In genomic region chr4:116721098-116721628, GRCm38 (mm10) we compare ENCODE assay signal across 8 mouse cellular contexts. TPM values are rescaled to one million over a fixed set of nuclear protein-coding genes. Genes with fewer than 3 reads are reported as not detected.
A peak's percentile ranks its signal among the peaks of the same experiment; 100 is the strongest.
DNase-seq lines count a peak whose midpoint lies in the region; ATAC-seq and TF ChIP-seq lines count a peak whose summit lies in the region.

No protein-coding gene starts in this region.

- WGBS in heart, embryonic 10.5 days = 0% methylated on average over 29 of the region's 29 CpGs
- WGBS in forebrain, embryonic 12.5 days = 0% methylated on average over 29 of the region's 29 CpGs
- 1% methylated on average over 29 of the region's 29 CpGs for WGBS in liver, embryonic 13.5 days (ENCODE audit: insufficient replicate concordance)

- H3K9me3 ChIP-seq in heart, embryonic 10.5 days = no peaks in the 10 kb centered on the region
- H3K9me3 ChIP-seq in CH12.LX (replicated peaks; ENCODE audit: low read length) = no peaks in the 10 kb centered on the region
- H3K9me3 ChIP-seq in forebrain, embryonic 12.5 days = no peaks in the 10 kb centered on the region
- H3K9me3 ChIP-seq in liver, embryonic 13.5 days (replicated peaks) = no peaks in the 10 kb centered on the region

- dilution Hi-C loops in CH12.LX (cut with MboI; ENCODE audit: extremely low pct_ligation_motif_present, extremely low pct_unique_long_range_greater_than_20kb, low sequenced_read_pairs) = no loop called here

- H3K4me3 ChIP-seq in heart, embryonic 10.5 days = peak overlapping the region; percentile 92
- H3K4me3 ChIP-seq in CH12.LX (replicated peaks in 1 of 3; ENCODE audit: low read depth in 2 of 3, low read length in 2 of 3, poor library complexity in 1 of 3) = peak overlapping the region; percentile 83 to 93 (median 89)
- peak overlapping the region; percentile 78 for H3K4me3 ChIP-seq in forebrain, embryonic 12.5 days (replicated peaks)
- H3K4me3 ChIP-seq in liver, embryonic 13.5 days (replicated peaks) = peak overlapping the region; percentile 84

- DNase-seq in heart, embryonic 10.5 days (ENCODE audit: low spot score) = no peak
- no peak for DNase-seq in heart, adult 8-10 months (ENCODE audit: low spot score)
- DNase-seq in CH12.LX (ENCODE audit: extremely low read depth) = no peak
- no peak for DNase-seq in liver, embryonic 13.5 days
- DNase-seq in urinary bladder, adult 2 months (ENCODE audit: low spot score) = no peak
- DNase-seq in right cerebral cortex, postnatal 14 days = no peak
- DNase-seq in embryo, embryonic 10.5 days (ENCODE audit: low spot score) = no peak

- in situ Hi-C loops in CH12.LX (cut with MboI; ENCODE audit: low pct_ligation_motif_present, low pct_unique_long_range_greater_than_20kb, low sequenced_read_pairs) = no loop called here

- H3K9ac ChIP-seq in CH12.LX (ENCODE audit: insufficient read depth, low read depth) = peak overlapping the region; percentile 81
- peak overlapping the region; percentile 84 for H3K9ac ChIP-seq in forebrain, embryonic 12.5 days
- peak overlapping the region; percentile 87 for H3K9ac ChIP-seq in liver, embryonic 13.5 days

- TF ChIP-seq RAD21 in CH12.LX (IDR thresholded peaks at IDR 0.05; ENCODE audit: low read depth, low read length) = no peak

- H3K79me2 ChIP-seq in CH12.LX (replicated peaks; ENCODE audit: control insufficient read depth, extremely low read depth, insufficient read depth, poor library complexity, severe bottlenecking) = peaks cover 4% of the 10 kb centered on the region; the same call in 1 of the 2 replicates

- no peak; the same call in 1 of the 2 replicates for ATAC-seq in forebrain, embryonic 12.5 days (ENCODE audit: low FRiP score)
- peak; percentile 53; the same call in 1 of the 2 replicates for ATAC-seq in liver, embryonic 13.5 days (ENCODE audit: low read depth)

- no peak for TF ChIP-seq POLR2A in CH12.LX (IDR thresholded peaks at IDR 0.05; ENCODE audit: low read depth, low read length)

- TF ChIP-seq EP300 in CH12.LX (IDR thresholded peaks at IDR 0.05; ENCODE audit: low read length) = no peak

- H3K36me3 ChIP-seq in heart, embryonic 10.5 days = peaks cover 1% of the 10 kb centered on the region; the same call in 1 of the 2 replicates
- H3K36me3 ChIP-seq in CH12.LX (replicated peaks in 1 of 2; ENCODE audit: control insufficient read depth in 1 of 2, insufficient read depth in 1 of 2, low read length in 1 of 2) = peaks cover 6 to 9% of the 10 kb centered on the region in 2 experiments
- no peaks in the 10 kb centered on the region for H3K36me3 ChIP-seq in forebrain, embryonic 12.5 days (replicated peaks)
- H3K36me3 ChIP-seq in liver, embryonic 13.5 days = peaks cover 3% of the 10 kb centered on the region; the same call in 1 of the 2 replicates

- H3K27me3 ChIP-seq in heart, embryonic 10.5 days (ENCODE audit: insufficient read depth, poor library complexity, severe bottlenecking) = no peaks in the 10 kb centered on the region
- H3K27me3 ChIP-seq in CH12.LX (replicated peaks) = no peaks in the 10 kb centered on the region
- peaks cover 5% of the 10 kb centered on the region; the same call in 1 of the 2 replicates for H3K27me3 ChIP-seq in forebrain, embryonic 12.5 days
- H3K27me3 ChIP-seq in liver, embryonic 13.5 days = 0 out of 2 replicates have a peak, but pooled peaks cover 4% of the 10 kb centered on the region

- TF ChIP-seq CTCF in CH12.LX (conservative IDR thresholded peaks at IDR 0.05 in 1 of 2, IDR thresholded peaks at IDR 0.05 in 1 of 2; ENCODE audit: low read depth in 2 of 2, low read length in 2 of 2) = no peak

- peaks cover 13% of the 10 kb centered on the region for H3K4me1 ChIP-seq in heart, embryonic 10.5 days
- peaks cover 5 to 23% of the 10 kb centered on the region in 2 experiments for H3K4me1 ChIP-seq in CH12.LX (ENCODE audit: control insufficient read depth in 1 of 2, insufficient read depth in 2 of 2)
- H3K4me1 ChIP-seq in forebrain, embryonic 12.5 days = peaks cover 17% of the 10 kb centered on the region
- peaks cover 22% of the 10 kb centered on the region for H3K4me1 ChIP-seq in liver, embryonic 13.5 days (replicated peaks)

- peak overlapping the region; percentile 57 for H3K4me2 ChIP-seq in CH12.LX (ENCODE audit: insufficient read depth, low read depth, poor library complexity, severe bottlenecking)
- peak overlapping the region; percentile 92 for H3K4me2 ChIP-seq in forebrain, embryonic 12.5 days
- H3K4me2 ChIP-seq in liver, embryonic 13.5 days = peak overlapping the region; percentile 98

- H3K27ac ChIP-seq in heart, embryonic 10.5 days = peak overlapping the region; percentile 91
- H3K27ac ChIP-seq in CH12.LX (ENCODE audit: insufficient read depth, low read depth) = peak overlapping the region; percentile 92
- H3K27ac ChIP-seq in forebrain, embryonic 12.5 days = peak overlapping the region; percentile 75
- peak overlapping the region; percentile 74 for H3K27ac ChIP-seq in liver, embryonic 13.5 days

TF ChIP-seq in CH12.LX, 34 proteins besides CTCF, POLR2A, EP300 and RAD21:
- no peak for TF ChIP-seq MAFK (IDR thresholded peaks at IDR 0.05; ENCODE audit: insufficient replicate concordance, low read length)
- TF ChIP-seq HCFC1 (IDR thresholded peaks at IDR 0.05; ENCODE audit: low read depth, low read length) = no peak
- peak; percentile 88; the same call in 1 of the 2 replicates for TF ChIP-seq UBTF (IDR thresholded peaks at IDR 0.05; ENCODE audit: low read depth, low read length)
- peak; percentile 53; the same call in 1 of the 2 replicates for TF ChIP-seq SIN3A (IDR thresholded peaks at IDR 0.05; ENCODE audit: low read length)
- 0 out of 2 replicates have a peak, but pooled peaks have one; percentile 73 for TF ChIP-seq CHD1 (IDR thresholded peaks at IDR 0.05; ENCODE audit: low read depth, low read length)
- peak; percentile 7; the same call in 1 of the 2 replicates for TF ChIP-seq NELFE (IDR thresholded peaks at IDR 0.05; ENCODE audit: low read depth, low read length)
- TF ChIP-seq MXI1 (IDR thresholded peaks at IDR 0.05; ENCODE audit: low read depth, low read length) = peak; percentile 61; the same call in 1 of the 2 replicates
- no peak for TF ChIP-seq TCF12 (IDR thresholded peaks at IDR 0.05; ENCODE audit: low read depth, low read length)

RNA-seq across cellular contexts. Expression of gene Tesk2, which starts 0.4 kb away (rescaled TPM):
- polyA plus RNA-seq in heart, embryonic 10.5 days (2016; fragmentation: Nextera tagmentation; extraction: Ambion mirVana) = 3.2 and 5.1 TPM in 2 replicates
- 1 to 10 TPM; 1.6 to 3.3 (median 2.3) TPM for total RNA-seq in heart, adult 8-10 months (2022)
- total RNA-seq in CH12.LX (2012; rRNA removed) (5.6 and 7.0 TPM in 2 replicates), CH12.LX (2014; rRNA removed) (5.4 and 5.8 TPM in 2 replicates)
- polyA plus RNA-seq in CH12.LX (2012; ENCODE audit: insufficient read length, low read depth) = 3.5 and 4.8 TPM in 2 replicates
- 6.5 and 6.7 TPM in 2 replicates for polyA plus RNA-seq in forebrain, embryonic 12.5 days (2016; fragmentation: Nextera tagmentation; extraction: Ambion mirVana)
- 2.1 and 2.5 TPM in 2 replicates for polyA plus RNA-seq in liver, embryonic 13.5 days (2015; fragmentation: Nextera tagmentation; extraction: Ambion mirVana)
- 7.2 and 7.7 TPM in 2 replicates for polyA plus RNA-seq in urinary bladder, adult 2 months (2012; rRNA removed)

RNA-seq across cellular contexts. Expression of gene Ccdc163, which starts 12.9 kb away (rescaled TPM):
- 21.2 and 23.2 TPM in 2 replicates for polyA plus RNA-seq in heart, embryonic 10.5 days (2016; fragmentation: Nextera tagmentation; extraction: Ambion mirVana)
- total RNA-seq in heart, adult 8-10 months (2022) = 1 to 10 TPM; 3.0 to 5.7 (median 4.1) TPM
- total RNA-seq in CH12.LX (2012; rRNA removed) (15.3 and 19.9 TPM in 2 replicates), CH12.LX (2014; rRNA removed) (18.1 and 20.2 TPM in 2 replicates)
- 27.6 and 27.9 TPM in 2 replicates for polyA plus RNA-seq in CH12.LX (2012; ENCODE audit: insufficient read length, low read depth)
- polyA plus RNA-seq in forebrain, embryonic 12.5 days (2016; fragmentation: Nextera tagmentation; extraction: Ambion mirVana) = 26.6 and 28.5 TPM in 2 replicates
- 13.3 and 13.7 TPM in 2 replicates for polyA plus RNA-seq in liver, embryonic 13.5 days (2015; fragmentation: Nextera tagmentation; extraction: Ambion mirVana)
- 41.4 and 63.0 TPM in 2 replicates for polyA plus RNA-seq in urinary bladder, adult 2 months (2012; rRNA removed)

RNA-seq across cellular contexts. Expression of gene Mmachc, which starts 13.0 kb away (rescaled TPM):
- polyA plus RNA-seq in heart, embryonic 10.5 days (2016; fragmentation: Nextera tagmentation; extraction: Ambion mirVana) = 33.6 and 37.0 TPM in 2 replicates
- total RNA-seq in heart, adult 8-10 months (2022) = 10 to 100 TPM; 61.8 to 72.5 (median 66.4) TPM
- total RNA-seq in CH12.LX (2012; rRNA removed) (10.0 and 10.5 TPM in 2 replicates), CH12.LX (2014; rRNA removed) (28.2 and 32.1 TPM in 2 replicates)
- polyA plus RNA-seq in CH12.LX (2012; ENCODE audit: insufficient read length, low read depth) = 15.4 and 15.5 TPM in 2 replicates
- 36.0 and 37.3 TPM in 2 replicates for polyA plus RNA-seq in forebrain, embryonic 12.5 days (2016; fragmentation: Nextera tagmentation; extraction: Ambion mirVana)
- 13.6 and 17.1 TPM in 2 replicates for polyA plus RNA-seq in liver, embryonic 13.5 days (2015; fragmentation: Nextera tagmentation; extraction: Ambion mirVana)
- 16.8 and 18.0 TPM in 2 replicates for polyA plus RNA-seq in urinary bladder, adult 2 months (2012; rRNA removed)

RNA-seq across cellular contexts. Expression of gene Prdx1, which starts 35.8 kb away (rescaled TPM):
- 1,191 and 1,224 TPM in 2 replicates for polyA plus RNA-seq in heart, embryonic 10.5 days (2016; fragmentation: Nextera tagmentation; extraction: Ambion mirVana)
- total RNA-seq in heart, adult 8-10 months (2022) = 100 to 1,000 TPM; 475 to 641 (median 529) TPM
- total RNA-seq in CH12.LX (2012; rRNA removed) = 269 and 378 TPM in 2 replicates
- total RNA-seq in CH12.LX (2014; rRNA removed) = 1,274 and 1,469 TPM in 2 replicates
- 934 and 1,078 TPM in 2 replicates for polyA plus RNA-seq in CH12.LX (2012; ENCODE audit: insufficient read length, low read depth)
- 914 and 930 TPM in 2 replicates for polyA plus RNA-seq in forebrain, embryonic 12.5 days (2016; fragmentation: Nextera tagmentation; extraction: Ambion mirVana)
- polyA plus RNA-seq in liver, embryonic 13.5 days (2015; fragmentation: Nextera tagmentation; extraction: Ambion mirVana) = 994 and 1,129 TPM in 2 replicates
- 456 and 471 TPM in 2 replicates for polyA plus RNA-seq in urinary bladder, adult 2 months (2012; rRNA removed)
